Mouse (Mus musculus): Measurements from ENCODE around the gene Zbed4. TPM values are rescaled to one million over a fixed set of nuclear protein-coding genes. Genes with fewer than 3 reads are reported as not detected.
"Not testable (repeated sequence)": the region's sequence is repeated elsewhere in the genome, so short reads cannot be mapped to it uniquely, and the experiment has no call there.

Gene Zbed4
- polyA plus RNA-seq, 1 experiment from 2014 or later: 25.0 TPM

DNA sequence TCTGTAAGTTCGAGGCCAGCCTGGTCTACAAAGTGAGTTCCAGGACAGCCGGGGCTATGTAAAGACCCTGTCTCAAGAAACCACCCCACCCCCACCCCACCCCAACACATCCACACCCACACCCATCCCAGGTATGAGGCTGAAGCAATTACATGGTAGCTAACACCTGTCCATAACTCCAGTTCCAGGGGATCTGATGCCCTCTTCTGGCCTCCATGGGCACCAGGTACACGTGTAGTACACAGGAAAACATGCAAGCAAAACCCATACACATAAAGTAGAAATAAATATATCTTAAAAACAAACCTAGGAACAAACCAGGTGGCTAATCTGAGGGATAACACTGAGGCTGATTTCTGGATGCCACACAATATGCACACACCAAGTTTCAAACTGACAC, 61.8 kb downstream of the Zbed4 start:
- WGBS: 90% methylated on average over 3 of the region's 3 CpGs
- Histone ChIP-seq H3K27me3 (replicated peaks; ENCODE audit: control insufficient read depth, insufficient read depth, low read length) (no peaks in the 10 kb centered on the region), H3K4me1 (ENCODE audit: control insufficient read depth, insufficient read depth, low read length) (no peaks in the 10 kb centered on the region), H3K9ac (ENCODE audit: low read length) (no peak overlapping the region), H3K9me3 (replicated peaks; ENCODE audit: control insufficient read depth, low read length) (no peaks in the 10 kb centered on the region), H3K27ac (ENCODE audit: low read depth, low read length) (no peak overlapping the region), H3K4me2 (ENCODE audit: low read length) (no peak overlapping the region), H3K4me3 (ENCODE audit: low read depth, low read length) (no peak overlapping the region), H3K36me3 (ENCODE audit: control insufficient read depth, insufficient read depth, low read length) (peaks cover 60% of the 10 kb centered on the region)
- ATAC-seq: no peak
- no peak for DNase-seq (ENCODE audit: low spot score)

- not testable (repeated sequence) for H3K9ac ChIP-seq (ENCODE audit: low read length); H3K4me2 ChIP-seq (ENCODE audit: low read length); ATAC-seq; H3K27me3 ChIP-seq (replicated peaks; ENCODE audit: control insufficient read depth, insufficient read depth, low read length); DNase-seq (ENCODE audit: low spot score); H3K9me3 ChIP-seq (replicated peaks; ENCODE audit: control insufficient read depth, low read length); H3K27ac ChIP-seq (ENCODE audit: low read depth, low read length); H3K4me1 ChIP-seq (ENCODE audit: control insufficient read depth, insufficient read depth, low read length); H3K4me3 ChIP-seq (ENCODE audit: low read depth, low read length)
- peaks cover 55% of the 10 kb centered on the region for H3K36me3 ChIP-seq (ENCODE audit: control insufficient read depth, insufficient read depth, low read length)
- WGBS: 100% methylated on average over 2 of the region's 2 CpGs
Observed at GRCm38 (mm10) chr15:88813873-88814272, 62.4 kb downstream of the Zbed4 start.

DNA sequence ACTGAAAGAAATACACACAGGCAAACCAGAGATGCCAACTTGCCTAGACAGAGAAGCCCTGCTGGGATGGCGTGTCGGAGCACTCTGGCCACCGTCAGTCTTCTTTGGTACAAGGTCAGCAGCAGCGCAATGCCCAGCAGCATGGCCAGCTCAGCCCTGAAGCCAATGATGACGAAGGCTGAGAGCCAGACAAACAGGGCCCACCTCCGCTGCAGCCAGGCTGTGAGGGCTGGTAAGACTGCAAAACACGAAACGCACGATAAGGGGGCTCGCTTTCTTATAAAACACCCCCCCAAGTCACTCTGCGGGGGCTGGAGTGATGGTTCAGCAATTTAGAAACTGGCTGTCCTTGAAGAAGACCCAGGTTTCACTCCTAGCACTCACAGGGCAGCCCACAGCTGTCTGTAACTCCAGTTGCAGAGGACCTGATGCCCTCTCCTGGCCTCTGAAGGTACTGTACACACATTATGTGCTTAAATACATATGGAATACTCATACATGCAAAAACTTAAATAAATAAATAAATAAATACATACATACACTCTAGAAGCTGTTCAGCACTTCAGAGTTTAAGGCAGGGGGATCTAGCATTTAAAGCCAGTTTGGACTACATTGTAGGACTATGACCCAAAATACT, 63.1 kb downstream of the Zbed4 start:
- ATAC-seq (no peak), DNase-seq (ENCODE audit: low spot score) (no peak)
- H3K27me3 ChIP-seq (replicated peaks; ENCODE audit: control insufficient read depth, insufficient read depth, low read length): no peaks in the 10 kb centered on the region
- 94% methylated on average over 11 of the region's 11 CpGs for WGBS
- no peak overlapping the region for H3K9ac ChIP-seq (ENCODE audit: low read length)
- no peak overlapping the region for H3K27ac ChIP-seq (ENCODE audit: low read depth, low read length)
- H3K9me3 ChIP-seq (replicated peaks; ENCODE audit: control insufficient read depth, low read length): no peaks in the 10 kb centered on the region
- no peak overlapping the region for H3K4me3 ChIP-seq (ENCODE audit: low read depth, low read length)
- no peak overlapping the region for H3K4me2 ChIP-seq (ENCODE audit: low read length)
- peaks cover 49% of the 10 kb centered on the region for H3K36me3 ChIP-seq (ENCODE audit: control insufficient read depth, insufficient read depth, low read length)
- 0 out of 2 replicates have a peak, but pooled peaks cover 3% of the 10 kb centered on the region for H3K4me1 ChIP-seq (ENCODE audit: control insufficient read depth, insufficient read depth, low read length)

GRCm38 (mm10) chr15:88815196-88815700, 63.8 kb downstream of the Zbed4 start:
- WGBS: 93% methylated on average over 6 of the region's 6 CpGs
- Histone ChIP-seq H3K36me3 (ENCODE audit: control insufficient read depth, insufficient read depth, low read length) (peaks cover 45% of the 10 kb centered on the region), H3K27me3 (replicated peaks; ENCODE audit: control insufficient read depth, insufficient read depth, low read length) (no peaks in the 10 kb centered on the region), H3K9me3 (replicated peaks; ENCODE audit: control insufficient read depth, low read length) (no peaks in the 10 kb centered on the region), H3K9ac (ENCODE audit: low read length) (no peak overlapping the region), H3K4me2 (ENCODE audit: low read length) (no peak overlapping the region), H3K27ac (ENCODE audit: low read depth, low read length) (no peak overlapping the region), H3K4me3 (ENCODE audit: low read depth, low read length) (no peak overlapping the region), H3K4me1 (ENCODE audit: control insufficient read depth, insufficient read depth, low read length) (peaks cover 5% of the 10 kb centered on the region)
- DNase-seq (ENCODE audit: low spot score) (no peak), ATAC-seq (no peak)

GRCm38 (mm10) chr15:88819026-88819905, 67.8 kb downstream of the Zbed4 start, which contains the start of the genes Alg12 and Creld2:
Gene Alg12 (minus strand): TSS chr15:88819318.
Gene Creld2 (plus strand): TSS chr15:88819646.
- Histone ChIP-seq H3K9me3 (replicated peaks; ENCODE audit: control insufficient read depth, low read length) (no peaks in the 10 kb centered on the region), H3K27ac (ENCODE audit: low read depth, low read length) (peak within 1 kb of the TSS; percentile 80), H3K4me1 (ENCODE audit: control insufficient read depth, insufficient read depth, low read length) (peaks cover 12% of the 10 kb centered on the region), H3K4me2 (ENCODE audit: low read length) (peak within 1 kb of the TSS; percentile 86), H3K27me3 (replicated peaks; ENCODE audit: control insufficient read depth, insufficient read depth, low read length) (no peaks in the 10 kb centered on the region), H3K9ac (ENCODE audit: low read length) (peak within 1 kb of the TSS; percentile 87), H3K4me3 (ENCODE audit: low read depth, low read length) (peak within 1 kb of the TSS; percentile 81), H3K36me3 (ENCODE audit: control insufficient read depth, insufficient read depth, low read length) (peaks cover 44% of the 10 kb centered on the region)
- DNase-seq (ENCODE audit: low spot score) (peak; percentile 100), ATAC-seq (peak; percentile 99)
- under 1% methylated on average over 85 of the region's 88 CpGs for WGBS

DNA sequence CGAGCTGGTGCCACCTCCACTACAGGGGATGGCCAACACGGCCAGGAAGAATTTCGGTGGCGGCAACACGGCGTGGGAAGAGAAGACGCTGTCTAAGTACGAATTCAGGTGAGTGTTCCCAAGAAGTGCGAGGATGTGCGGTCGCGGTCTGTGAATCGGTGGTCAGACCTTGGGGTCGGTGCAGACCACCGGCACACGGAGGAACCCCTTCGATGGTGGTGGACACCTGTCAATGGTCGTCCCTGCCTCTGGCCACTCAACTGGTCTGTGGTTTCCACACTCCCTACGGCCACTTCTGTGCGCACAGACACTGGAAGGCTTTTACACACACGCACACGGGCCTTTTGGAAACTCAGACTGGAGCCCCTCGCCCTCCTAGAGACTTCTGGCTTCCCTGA, 68.4 kb downstream of the Zbed4 start:
- no peaks in the 10 kb centered on the region for H3K9me3 ChIP-seq (replicated peaks; ENCODE audit: control insufficient read depth, low read length)
- peak overlapping the region; percentile 86 for H3K4me2 ChIP-seq (ENCODE audit: low read length)
- ATAC-seq (no peak), DNase-seq (ENCODE audit: low spot score) (no peak)
- no peak overlapping the region for H3K27ac ChIP-seq (ENCODE audit: low read depth, low read length)
- peaks cover 12% of the 10 kb centered on the region for H3K4me1 ChIP-seq (ENCODE audit: control insufficient read depth, insufficient read depth, low read length)
- H3K9ac ChIP-seq (ENCODE audit: low read length): peak overlapping the region; percentile 83
- H3K36me3 ChIP-seq (ENCODE audit: control insufficient read depth, insufficient read depth, low read length): peaks cover 44% of the 10 kb centered on the region
- peak overlapping the region; percentile 81 for H3K4me3 ChIP-seq (ENCODE audit: low read depth, low read length)
- H3K27me3 ChIP-seq (replicated peaks; ENCODE audit: control insufficient read depth, insufficient read depth, low read length): no peaks in the 10 kb centered on the region
- WGBS: under 1% methylated on average over 23 of the region's 23 CpGs

GRCm38 (mm10) chr15:88821403-88821802, 69.9 kb downstream of the Zbed4 start:
- no peak for ATAC-seq
- no peak overlapping the region for H3K4me2 ChIP-seq (ENCODE audit: low read length)
- H3K27me3 ChIP-seq (replicated peaks; ENCODE audit: control insufficient read depth, insufficient read depth, low read length): no peaks in the 10 kb centered on the region
- H3K4me1 ChIP-seq (ENCODE audit: control insufficient read depth, insufficient read depth, low read length): peaks cover 12% of the 10 kb centered on the region
- no peak overlapping the region for H3K27ac ChIP-seq (ENCODE audit: low read depth, low read length)
- peaks cover 48% of the 10 kb centered on the region for H3K36me3 ChIP-seq (ENCODE audit: control insufficient read depth, insufficient read depth, low read length)
- 90% methylated on average over 7 of the region's 7 CpGs for WGBS
- no peak for DNase-seq (ENCODE audit: low spot score)
- H3K9ac ChIP-seq (ENCODE audit: low read length): no peak overlapping the region
- H3K9me3 ChIP-seq (replicated peaks; ENCODE audit: control insufficient read depth, low read length): no peaks in the 10 kb centered on the region
- no peak overlapping the region for H3K4me3 ChIP-seq (ENCODE audit: low read depth, low read length)

- Histone ChIP-seq H3K4me2 (ENCODE audit: low read length) (no peak overlapping the region), H3K27ac (ENCODE audit: low read depth, low read length) (no peak overlapping the region), H3K36me3 (ENCODE audit: control insufficient read depth, insufficient read depth, low read length) (peaks cover 56% of the 10 kb centered on the region), H3K4me3 (ENCODE audit: low read depth, low read length) (no peak overlapping the region), H3K27me3 (replicated peaks; ENCODE audit: control insufficient read depth, insufficient read depth, low read length) (no peaks in the 10 kb centered on the region), H3K4me1 (ENCODE audit: control insufficient read depth, insufficient read depth, low read length) (peaks cover 12% of the 10 kb centered on the region), H3K9ac (ENCODE audit: low read length) (no peak overlapping the region), H3K9me3 (replicated peaks; ENCODE audit: control insufficient read depth, low read length) (no peaks in the 10 kb centered on the region)
- DNase-seq (ENCODE audit: low spot score) (no peak), ATAC-seq (no peak)
- 93% methylated on average over 7 of the region's 7 CpGs for WGBS
Observed at GRCm38 (mm10) chr15:88822513-88822912, 71.1 kb downstream of the Zbed4 start.

Data from forebrain, embryonic 14.5 days (tissue).